Mouse (Mus musculus) hindbrain, embryonic 14.5 days (tissue): ENCODE data around the gene Stac3. TPM values are rescaled to one million over a fixed set of nuclear protein-coding genes. Genes with fewer than 3 reads are reported as not detected.
A peak's percentile ranks its signal among the peaks of the same experiment; 100 is the strongest.

ENCODE experiments used
- ATAC-seq: fragments of 200-750 bp; cut with Nextera tagmentation; 2 replicates; pipeline ENCODE4 v1.8.0; 2017; ENCODE audit warnings: moderate number of reproducible peaks, mild to moderate bottlenecking, moderate TSS enrichment, moderate library complexity; ENCODE audit not compliant: low FRiP score
- DNase-seq: peaks from one replicate; pipeline ENCODE4 v3.0.0-alpha.2; 2015; ENCODE audit warnings: low spot score
- H3K27ac ChIP-seq: fragments of 300-500 bp; sonication (generic); 2 replicates; pipeline ENCODE4 v1.5.1; 2014; ENCODE audit warnings: mild to moderate bottlenecking, moderate library complexity
- H3K27me3 ChIP-seq: fragments of 300-500 bp; sonication (generic); 2 replicates; pipeline ENCODE4 v1.6.1; 2014; ENCODE audit warnings: mild to moderate bottlenecking, low read length, mixed read lengths; ENCODE audit not compliant: control insufficient read depth, insufficient read depth
- H3K36me3 ChIP-seq: fragments of 300-500 bp; sonication (generic); replicated peaks from 2 replicates; pipeline ENCODE4 v1.6.1; 2014; ENCODE audit not compliant: control insufficient read depth, insufficient read depth
- H3K4me1 ChIP-seq: fragments of 300-500 bp; sonication (generic); replicated peaks from 2 replicates; pipeline ENCODE4 v1.6.1; 2014; ENCODE audit warnings: antibody characterized with exemption, low read length, mixed read lengths; ENCODE audit not compliant: control insufficient read depth, insufficient read depth
- H3K4me2 ChIP-seq: fragments of 300-500 bp; sonication (generic); replicated peaks from 2 replicates; pipeline ENCODE4 v1.6.1; 2014; ENCODE audit warnings: mild to moderate bottlenecking, moderate library complexity
- H3K4me3 ChIP-seq: fragments of 300-500 bp; sonication (generic); replicated peaks from 2 replicates; pipeline ENCODE4 v1.5.1; 2014; ENCODE audit warnings: mild to moderate bottlenecking, low read length
- H3K9ac ChIP-seq: fragments of 300-500 bp; sonication (generic); 2 replicates; pipeline ENCODE4 v1.6.1; 2014
- H3K9me3 ChIP-seq: fragments of 300-500 bp; sonication (generic); 2 replicates; pipeline ENCODE4 v1.6.1; 2016; ENCODE audit warnings: low read length; ENCODE audit not compliant: control insufficient read depth
- WGBS: fragments of 180-500 bp; shearing (Covaris S2); extraction: QIAGEN DNeasy Blood & Tissue Kit; methylation state at CpG from one replicate; pipeline ENCODE4 v1.1.7; 2014; 5-methylcytosine and 5-hydroxymethylcytosine counted together
- polyA plus RNA-seq: library from polyadenylated mRNA; unstranded; fragments of >200 nt; fragmentation: Nextera tagmentation; extraction: Ambion mirVana; gene quantifications from 2 replicates; pipeline ENCODE4 v1.2.1, GENCODE M21; 2014

Gene Stac3
- polyA plus RNA-seq, 1 experiment from 2014 or later, result not detected

DNA sequence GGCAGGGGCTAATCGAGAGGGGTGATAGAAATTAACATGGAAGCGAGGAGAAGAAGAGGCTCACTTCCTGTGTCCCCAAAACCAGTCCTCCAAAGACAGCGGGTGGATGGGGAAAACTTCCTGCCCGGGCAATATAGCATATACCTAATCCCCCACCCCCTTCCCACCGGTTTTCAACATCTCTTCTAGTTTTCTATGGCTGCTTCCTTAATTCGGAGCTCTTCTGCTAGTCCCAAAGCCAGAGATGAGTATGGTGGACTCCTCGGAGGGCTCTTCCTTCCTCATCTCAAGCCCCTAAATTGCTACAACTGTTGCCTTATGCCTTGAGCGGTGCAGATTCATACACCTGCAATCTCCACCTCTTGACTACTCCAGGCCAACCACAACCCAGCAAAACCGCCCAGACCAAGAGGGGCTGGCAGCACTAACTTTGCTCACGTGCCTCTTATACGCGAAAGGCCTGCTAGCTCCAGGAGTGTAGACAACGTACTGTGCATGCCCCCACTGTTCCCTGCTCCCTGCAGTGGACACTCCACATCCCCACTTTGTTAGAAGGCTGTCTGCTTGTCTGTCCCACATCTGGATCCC lies 12.7 kb downstream of the Stac3 start:
- H3K9me3 ChIP-seq, result no peaks in the 10 kb centered on the region
- H3K27ac ChIP-seq, result no peak overlapping the region
- 14% methylated on average over 13 of the region's 13 CpGs for WGBS

GRCm38 (mm10) chr10:127514764-127515163 lies 13.3 kb downstream of the Stac3 start, which contains the start of gene Ndufa4l2:
Gene Ndufa4l2, plus strand, starts transcription at chr10:127514967.
- H3K4me3 ChIP-seq, result no peak within 1 kb of the TSS
- WGBS, result 22% methylated on average over 6 of the region's 6 CpGs
- no peaks in the 10 kb centered on the region for H3K9me3 ChIP-seq
- peak within 1 kb of the TSS; percentile 37; the same call in 1 of the 2 replicates for H3K9ac ChIP-seq
- no peak for DNase-seq
- peaks cover 57% of the 10 kb centered on the region for H3K4me1 ChIP-seq
- no peak within 1 kb of the TSS for H3K27ac ChIP-seq
- no peaks in the 10 kb centered on the region for H3K27me3 ChIP-seq
- peaks cover 11% of the 10 kb centered on the region; the same call in 1 of the 2 replicates for H3K36me3 ChIP-seq
- ATAC-seq, result no peak
- peak within 1 kb of the TSS; percentile 75 for H3K4me2 ChIP-seq

More for the DNA sequence above, 12.7 kb downstream of the Stac3 start:
- H3K36me3 ChIP-seq, result peaks cover 11% of the 10 kb centered on the region; the same call in 1 of the 2 replicates
- no peak overlapping the region for H3K4me3 ChIP-seq
- DNase-seq, result no peak
- peaks cover 62% of the 10 kb centered on the region for H3K4me1 ChIP-seq
- ATAC-seq, result no peak
- H3K9ac ChIP-seq, result no peak overlapping the region
- no peaks in the 10 kb centered on the region for H3K27me3 ChIP-seq
- peak overlapping the region; percentile 75 for H3K4me2 ChIP-seq

- Histone ChIP-seq H3K4me1 (peaks cover 50% of the 10 kb centered on the region), H3K4me2 (no peak overlapping the region), H3K9ac (no peak overlapping the region), H3K4me3 (no peak overlapping the region), H3K27ac (no peak overlapping the region), H3K27me3 (no peaks in the 10 kb centered on the region), H3K9me3 (no peaks in the 10 kb centered on the region), H3K36me3 (peaks cover 11% of the 10 kb centered on the region; the same call in 1 of the 2 replicates)
- ATAC-seq (no peak), DNase-seq (no peak)
- 24% methylated on average over 9 of the region's 9 CpGs for WGBS
Measured at GRCm38 (mm10) chr10:127515271-127515982, 13.9 kb downstream of the Stac3 start.

- ATAC-seq (no peak), DNase-seq (no peak)
- H3K9me3 ChIP-seq, result no peaks in the 10 kb centered on the region
- 17% methylated on average over 8 of the region's 8 CpGs for WGBS
- peaks cover 11% of the 10 kb centered on the region; the same call in 1 of the 2 replicates for H3K36me3 ChIP-seq
- no peak overlapping the region; the same call in 1 of the 2 replicates for H3K9ac ChIP-seq
- H3K27ac ChIP-seq, result no peak overlapping the region
- no peak overlapping the region for H3K4me3 ChIP-seq
- H3K27me3 ChIP-seq, result no peaks in the 10 kb centered on the region
- H3K4me2 ChIP-seq, result no peak overlapping the region
- H3K4me1 ChIP-seq, result peaks cover 44% of the 10 kb centered on the region
Measured at GRCm38 (mm10) chr10:127515983-127516459, 14.5 kb downstream of the Stac3 start.

- DNase-seq (no peak), ATAC-seq (no peak)
- no peaks in the 10 kb centered on the region for H3K9me3 ChIP-seq
- no peak overlapping the region for H3K27ac ChIP-seq
- WGBS, result 5% methylated on average over 30 of the region's 30 CpGs
- H3K4me3 ChIP-seq, result no peak overlapping the region
- peaks cover 47% of the 10 kb centered on the region for H3K4me1 ChIP-seq
- peaks cover 11% of the 10 kb centered on the region; the same call in 1 of the 2 replicates for H3K36me3 ChIP-seq
- H3K9ac ChIP-seq, result no peak overlapping the region
- H3K27me3 ChIP-seq, result no peaks in the 10 kb centered on the region
- peak overlapping the region; percentile 13; the same call in 1 of the 2 replicates for H3K4me2 ChIP-seq
Measured at GRCm38 (mm10) chr10:127516576-127517260, 15.2 kb downstream of the Stac3 start.

DNA sequence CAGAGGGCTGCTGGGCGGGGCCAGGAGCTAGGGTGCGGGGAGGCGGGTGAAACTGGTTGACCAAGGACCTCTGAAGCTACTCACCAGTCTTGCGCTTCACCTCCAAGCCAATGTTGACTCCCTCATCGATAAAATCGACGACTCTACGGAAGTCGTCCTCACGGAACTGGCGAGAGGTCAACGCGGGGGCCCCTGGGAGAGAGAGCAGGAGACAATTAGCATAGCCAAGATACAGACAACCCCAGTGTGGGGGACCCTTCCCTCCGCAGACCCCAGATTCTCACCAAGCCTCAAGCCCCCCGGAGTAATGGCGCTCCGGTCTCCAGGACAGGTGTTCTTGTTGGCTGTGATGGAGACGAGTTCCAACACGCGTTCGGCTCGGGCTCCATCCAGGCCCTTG lies 16.5 kb downstream of the Stac3 start:
- Histone ChIP-seq H3K9ac (no peak overlapping the region), H3K4me1 (peaks cover 39% of the 10 kb centered on the region), H3K4me3 (no peak overlapping the region), H3K36me3 (peaks cover 11% of the 10 kb centered on the region; the same call in 1 of the 2 replicates), H3K9me3 (no peaks in the 10 kb centered on the region), H3K27me3 (no peaks in the 10 kb centered on the region), H3K4me2 (no peak overlapping the region), H3K27ac (no peak overlapping the region)
- no peak for ATAC-seq
- 91% methylated on average over 22 of the region's 22 CpGs for WGBS
- no peak for DNase-seq

DNA sequence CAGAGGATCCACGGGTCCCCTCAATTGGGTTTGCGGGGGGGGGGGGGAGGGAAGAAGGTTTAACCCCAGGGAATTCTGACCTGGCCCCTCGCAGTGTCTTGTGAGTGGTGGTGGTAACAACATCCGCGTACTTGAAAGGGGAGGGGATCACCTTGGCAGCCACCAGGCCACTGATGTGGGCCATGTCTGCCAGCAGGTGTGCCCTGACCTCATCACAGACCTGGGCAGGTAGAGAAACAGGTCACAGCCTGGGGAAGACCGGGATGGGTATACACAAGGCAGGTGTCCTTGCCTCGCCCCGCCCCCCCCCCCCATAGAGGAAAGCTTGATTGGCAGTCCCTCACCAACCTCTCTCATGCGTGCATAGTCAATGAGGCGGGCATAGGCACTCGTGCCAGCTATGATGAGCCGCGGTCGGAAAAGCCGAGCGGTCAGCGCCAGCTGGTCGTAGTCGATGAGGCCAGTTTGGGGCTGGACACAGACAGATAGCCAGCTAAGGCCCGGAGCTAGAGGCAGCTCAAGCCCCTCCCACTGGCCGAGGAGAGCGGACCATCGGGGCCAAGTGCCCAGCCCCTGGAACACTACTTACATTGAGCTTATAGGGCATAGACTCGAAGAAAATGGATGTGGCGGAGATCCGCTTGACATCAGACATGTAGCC lies 17.7 kb downstream of the Stac3 start:
- no peaks in the 10 kb centered on the region for H3K9me3 ChIP-seq
- no peak overlapping the region for H3K4me2 ChIP-seq
- H3K9ac ChIP-seq, result no peak overlapping the region
- DNase-seq, result no peak
- H3K27me3 ChIP-seq, result 0 out of 2 replicates have a peak, but pooled peaks cover 5% of the 10 kb centered on the region
- no peak overlapping the region for H3K4me3 ChIP-seq
- no peak for ATAC-seq
- WGBS, result 91% methylated on average over 23 of the region's 26 CpGs
- peaks cover 28% of the 10 kb centered on the region for H3K4me1 ChIP-seq
- peaks cover 11% of the 10 kb centered on the region; the same call in 1 of the 2 replicates for H3K36me3 ChIP-seq
- no peak overlapping the region for H3K27ac ChIP-seq

GRCm38 (mm10) chr10:127519903-127520713 lies 18.6 kb downstream of the Stac3 start:
- H3K4me1 ChIP-seq, result peaks cover 37% of the 10 kb centered on the region

More at GRCm38 (mm10) chr10:127519903-127520713, 18.6 kb downstream of the Stac3 start:
- Histone ChIP-seq H3K9me3 (no peaks in the 10 kb centered on the region), H3K9ac (no peak overlapping the region), H3K27me3 (peaks cover 7% of the 10 kb centered on the region; the same call in 1 of the 2 replicates), H3K36me3 (peaks cover 11% of the 10 kb centered on the region; the same call in 1 of the 2 replicates), H3K4me3 (no peak overlapping the region), H3K27ac (no peak overlapping the region), H3K4me2 (no peak overlapping the region)
- ATAC-seq (no peak), DNase-seq (no peak)
- WGBS, result 90% methylated on average over 37 of the region's 37 CpGs
